Mouse (Mus musculus) heart, postnatal 36 days (tissue): ENCODE data around the gene Sebox. TPM values are rescaled to one million over a fixed set of nuclear protein-coding genes. Genes with fewer than 3 reads are reported as not detected.
A peak's percentile ranks its signal among the peaks of the same experiment; 100 is the strongest.

ENCODE experiments used
- DNase-seq, 2 experiments: peaks; one replicate each; pipeline ENCODE4 v3.0.0; 2021 to 2022
- intact Hi-C: fragments of 180-260 bp; cut with DNase I; formaldehyde crosslinking; loops from one replicate; pipeline ENCODE4 v1.15.1; 2025
- total RNA-seq, 2 experiments: library from RNA; stranded (reverse); gene quantifications; 2 replicates each; pipeline ENCODE4 v1.2.3; 2021

The Sebox gene
- total RNA-seq: not detected

- DNase-seq: no peak
- intact Hi-C loops: no loop called here
These were observed at the start of gene Sebox for GRCm38 (mm10) chr11:78502909-78503650. Gene Sebox, plus strand, starts transcription at chr11:78503447.

DNA sequence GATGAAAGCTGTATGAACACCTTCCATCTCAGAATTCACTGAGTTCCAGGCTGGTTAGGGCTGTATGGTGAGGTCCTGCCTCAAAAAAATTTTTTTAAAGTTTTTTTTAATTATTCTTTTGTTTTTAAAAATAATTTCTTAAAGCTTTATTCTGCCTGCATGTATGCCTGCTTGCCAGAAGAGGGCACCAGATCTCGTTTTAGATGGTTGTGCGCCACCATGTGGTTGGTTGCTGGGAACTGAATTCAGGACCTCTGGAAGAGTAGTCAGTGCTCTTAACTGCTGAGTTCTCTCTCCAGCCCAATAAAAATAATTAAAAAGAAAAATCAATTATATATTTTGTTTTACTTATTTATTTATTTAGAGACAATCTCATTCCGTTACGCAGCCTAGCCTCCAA is 49.6 kb upstream of the Sebox start:
- intact Hi-C loops: loop anchor here (5.0 kb wide), 1 partner anchor 96 kb away; no protein-coding TSS in a partner anchor
- DNase-seq: peak; percentile 44 to 70

DNA sequence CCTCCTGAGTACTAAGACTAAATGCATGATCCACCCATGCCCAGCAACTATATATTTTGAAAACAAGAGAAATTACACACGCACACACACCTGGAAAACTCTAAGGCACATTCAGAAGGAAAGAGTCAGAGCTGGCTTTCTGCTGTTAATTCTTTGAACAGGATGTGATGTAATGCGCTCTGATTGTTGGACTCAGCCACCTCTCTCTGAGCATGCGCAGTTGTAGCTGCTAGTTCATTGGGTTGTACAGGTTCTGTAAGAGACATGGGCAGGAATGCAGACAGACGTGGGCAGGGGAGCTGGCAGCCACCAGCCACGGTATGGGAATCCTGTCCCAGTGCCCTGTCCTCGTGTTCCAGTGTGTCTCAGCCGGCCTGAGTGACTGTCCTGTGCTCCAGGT is 49.0 kb upstream of the Sebox start:
- no peak for DNase-seq
- intact Hi-C loops: loop anchor here (5.0 kb wide), 1 partner anchor 97 kb away; no protein-coding TSS in a partner anchor

DNA sequence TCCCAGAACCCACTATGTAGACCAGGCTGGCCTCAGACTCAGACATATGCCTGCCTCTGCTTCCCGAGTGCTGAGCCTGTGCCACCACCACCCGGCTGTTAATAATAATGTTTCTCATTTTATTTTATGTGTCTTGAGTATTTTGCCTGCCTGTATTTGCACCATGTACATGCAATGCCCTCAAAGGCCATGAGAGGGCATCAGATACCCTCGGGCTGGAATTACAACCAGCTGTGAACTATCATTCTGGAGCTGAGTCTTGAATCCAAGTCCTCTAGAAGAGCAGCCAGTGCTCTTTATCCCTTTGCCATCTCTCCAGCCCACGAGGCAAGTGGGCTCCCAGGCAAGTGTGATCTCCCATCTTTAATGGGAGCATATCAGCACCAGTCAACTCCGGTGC is 47.9 kb upstream of the Sebox start:
- peak; percentile 18 to 46 for DNase-seq
- intact Hi-C loops: no loop called here

DNA sequence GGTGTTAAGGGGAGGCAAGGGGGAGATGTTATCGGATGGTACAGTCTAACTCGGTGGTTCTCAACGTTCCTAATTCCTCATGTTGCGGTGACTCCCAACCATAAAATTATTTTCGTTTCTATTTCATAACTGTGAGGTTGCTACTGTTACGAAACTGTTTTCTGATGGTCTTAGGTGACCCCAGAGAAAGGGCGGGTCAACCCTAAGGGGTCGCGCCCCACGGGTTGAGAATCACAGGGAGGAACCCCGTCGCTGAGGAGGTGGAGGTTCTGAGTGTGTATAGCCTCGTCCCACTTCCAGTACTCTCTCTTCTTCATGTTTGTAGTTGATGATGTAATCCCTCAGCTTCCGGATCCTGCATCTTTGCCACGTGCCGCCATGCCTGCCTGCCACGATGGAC is 44.5 kb upstream of the Sebox start:
- intact Hi-C loops: no loop called here
- no peak for DNase-seq

GRCm38 (mm10) chr11:78461894-78462293 is 41.4 kb upstream of the Sebox start:
- intact Hi-C loops: no loop called here
- no peak for DNase-seq

- intact Hi-C loops: no loop called here
- no peak for DNase-seq
These were observed 40.6 kb upstream of the Sebox start for GRCm38 (mm10) chr11:78462669-78463068.

DNA sequence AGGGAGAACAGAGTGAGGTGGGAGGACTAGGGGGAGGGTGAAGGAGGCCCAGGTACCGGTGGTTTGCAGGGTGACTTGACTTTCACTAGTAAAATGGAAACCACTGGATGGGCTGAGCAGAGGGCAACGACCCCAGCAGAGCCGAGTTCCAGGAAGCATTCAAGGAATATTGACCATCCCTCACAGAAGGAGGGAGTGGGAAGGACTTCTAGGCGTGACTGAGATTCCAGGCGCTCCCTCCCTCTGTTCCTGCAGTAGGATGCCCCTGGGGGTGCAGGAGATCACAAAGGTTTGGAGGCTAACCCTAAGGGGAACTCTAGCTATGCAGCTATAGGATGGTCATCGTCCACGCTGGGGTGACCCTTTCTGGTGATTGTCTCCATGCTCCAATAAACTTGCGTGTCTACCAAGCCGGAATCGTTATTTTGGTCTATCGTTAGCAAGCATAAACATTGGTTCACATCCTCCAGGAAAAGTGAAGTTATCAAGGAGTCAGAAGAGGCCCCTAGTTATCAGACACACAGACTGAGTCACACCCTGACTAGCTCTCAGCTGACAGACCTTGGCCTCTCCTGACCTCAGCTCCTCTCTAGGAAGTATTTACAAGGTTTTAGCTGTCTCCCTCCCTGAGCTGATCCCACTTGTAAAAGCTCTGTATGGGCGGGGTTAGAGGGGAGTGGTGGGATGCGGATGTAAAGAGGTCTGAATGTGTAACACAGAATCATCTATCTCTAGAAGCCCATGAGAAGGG is 39.8 kb upstream of the Sebox start:
- intact Hi-C loops: no loop called here
- no peak for DNase-seq

GRCm38 (mm10) chr11:78465116-78465515 is 38.1 kb upstream of the Sebox start:
- DNase-seq: no peak
- intact Hi-C loops: no loop called here

DNA sequence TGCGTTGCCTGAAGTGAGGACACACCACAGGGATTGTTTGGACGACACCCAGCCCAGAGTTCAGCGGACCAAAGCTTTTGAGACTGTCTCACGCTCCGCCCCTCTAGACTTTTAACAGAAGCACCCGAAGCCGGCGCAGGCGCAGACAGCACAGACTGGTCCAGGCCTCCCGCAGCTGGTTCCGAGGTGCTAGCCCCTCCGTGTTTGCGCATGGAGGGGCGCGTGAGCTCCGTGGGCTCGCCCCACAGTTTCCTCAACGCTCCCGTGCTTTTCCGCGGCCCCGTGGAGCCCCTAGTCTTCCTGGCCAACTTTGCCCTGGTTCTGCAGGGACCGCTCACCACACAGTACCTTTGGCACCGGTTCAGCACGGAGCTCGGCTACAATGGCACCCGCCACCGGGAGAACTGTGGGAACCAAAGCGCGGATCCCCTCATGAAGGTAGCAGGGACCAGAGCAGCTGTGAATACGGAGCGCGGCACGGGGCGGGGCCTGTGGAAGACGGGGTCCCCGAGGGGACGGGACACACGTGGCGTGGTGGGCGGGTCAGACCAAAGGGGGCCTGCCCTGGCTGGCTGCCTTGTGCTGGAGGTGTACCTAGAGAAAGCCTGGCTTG is 37.6 kb upstream of the Sebox start, which contains the start of gene Slc46a1:
Gene Slc46a1, plus strand, starts transcription at position 130 of the 613 bp plus-strand sequence.
- intact Hi-C loops: no loop called here
- DNase-seq: peak; percentile 78 to 82

DNA sequence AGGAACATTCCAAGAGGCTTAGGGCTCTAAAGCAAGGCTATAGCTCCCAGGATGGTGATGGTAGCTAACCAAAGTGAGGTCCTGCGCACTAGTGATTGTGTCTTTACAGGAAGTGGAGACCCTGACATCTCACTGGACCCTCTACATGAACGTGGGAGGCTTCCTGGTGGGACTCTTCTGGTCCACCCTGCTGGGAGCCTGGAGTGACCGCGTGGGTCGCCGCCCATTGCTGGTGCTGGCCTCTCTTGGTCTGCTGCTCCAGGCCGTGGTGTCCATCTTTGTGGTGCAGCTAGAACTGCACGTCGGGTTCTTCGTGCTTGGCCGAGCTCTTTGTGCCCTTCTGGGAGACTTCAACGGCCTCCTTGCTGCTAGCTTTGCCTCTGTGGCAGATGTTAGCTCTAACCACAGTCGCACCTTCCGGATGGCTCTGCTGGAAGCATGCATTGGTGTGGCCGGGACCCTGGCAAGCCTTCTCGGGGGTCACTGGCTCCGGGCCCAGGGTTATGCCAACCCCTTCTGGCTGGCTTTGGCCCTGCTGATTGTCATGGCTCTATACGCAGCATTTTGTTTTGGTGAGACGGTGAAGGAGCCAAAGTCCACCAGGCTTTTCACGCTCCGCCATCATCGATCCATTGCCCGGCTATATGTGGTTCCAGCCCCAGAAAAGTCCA is 36.9 kb upstream of the Sebox start:
- intact Hi-C loops: no loop called here
- DNase-seq: no peak

GRCm38 (mm10) chr11:78467515-78467914 is 35.7 kb upstream of the Sebox start:
- intact Hi-C loops: no loop called here

GRCm38 (mm10) chr11:78467932-78468331 is 35.3 kb upstream of the Sebox start:
- intact Hi-C loops: no loop called here
- no peak for DNase-seq

More at GRCm38 (mm10) chr11:78467515-78467914, 35.7 kb upstream of the Sebox start:
- DNase-seq: no peak

GRCm38 (mm10) chr11:78471326-78472103 is 31.7 kb upstream of the Sebox start:
- no peak for DNase-seq
- intact Hi-C loops: no loop called here

DNA sequence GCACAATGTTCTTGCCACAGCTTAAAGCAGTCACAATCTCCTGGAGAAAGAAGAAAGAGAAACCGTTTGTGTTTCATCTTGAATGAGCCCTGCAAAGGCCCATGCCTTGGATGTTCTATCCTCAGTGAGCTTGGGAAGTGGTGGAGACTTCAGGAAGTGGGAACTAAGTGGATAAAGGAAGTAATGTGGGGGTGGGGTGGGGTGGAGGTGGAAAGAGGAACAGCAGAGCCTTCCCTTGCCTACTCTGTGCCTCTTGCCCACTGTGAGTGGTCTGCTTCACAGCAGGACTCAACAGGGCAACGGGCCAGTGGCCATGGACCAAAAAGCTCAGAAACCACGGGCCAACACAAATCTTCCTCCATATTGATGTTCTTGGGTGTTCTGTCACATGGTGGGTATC is 28.0 kb upstream of the Sebox start:
- intact Hi-C loops: no loop called here
- no peak for DNase-seq

GRCm38 (mm10) chr11:78483639-78484038 is 19.6 kb upstream of the Sebox start:
- intact Hi-C loops: no loop called here
- no peak for DNase-seq

DNA sequence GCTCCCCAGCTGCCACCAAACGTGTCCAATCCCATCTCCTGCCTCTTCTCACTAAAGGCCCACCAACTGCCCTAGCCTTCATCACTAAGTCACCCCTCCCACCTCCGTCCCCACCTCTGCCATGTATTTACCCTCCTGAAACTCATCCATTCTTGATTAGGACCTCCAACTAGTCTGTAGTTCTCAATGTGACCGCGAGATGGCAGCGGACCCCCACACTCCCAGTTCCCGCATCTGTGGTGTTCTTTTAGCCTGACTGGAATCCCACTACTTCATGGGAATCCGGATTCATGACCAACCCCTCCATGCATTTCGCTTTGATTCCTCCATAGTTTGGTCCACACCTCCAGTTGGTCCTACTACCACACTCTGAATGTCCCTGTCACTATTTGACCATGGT is 15.1 kb upstream of the Sebox start:
- intact Hi-C loops: loop anchor here (1.0 kb wide), 1 partner anchor 21 kb away; no protein-coding TSS in a partner anchor
- peak; percentile 75 to 77 for DNase-seq

DNA sequence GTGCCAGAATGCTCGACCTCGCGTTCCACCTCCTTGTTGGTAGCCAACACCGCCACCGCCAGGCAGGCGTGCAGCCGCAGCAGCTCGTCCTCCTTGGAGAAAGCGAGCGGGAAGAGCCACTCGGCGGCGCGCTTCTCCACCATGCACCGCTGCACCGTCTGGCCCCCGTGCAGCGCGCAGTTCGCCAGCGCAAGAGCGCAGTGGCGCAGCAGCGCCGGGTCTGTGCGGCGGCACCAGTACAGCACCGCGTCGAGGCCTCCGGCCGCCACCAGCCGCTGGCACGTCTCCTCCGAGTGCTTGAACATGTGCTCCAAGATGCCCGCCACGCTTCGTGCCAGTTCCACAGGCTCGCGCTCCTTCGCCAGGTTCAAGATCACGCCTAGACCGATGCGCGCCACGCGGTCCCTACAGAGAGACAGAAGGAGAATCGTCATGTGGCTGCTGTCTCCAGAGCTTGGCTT is 12.4 kb upstream of the Sebox start:
- intact Hi-C loops: no loop called here
- no peak for DNase-seq

- intact Hi-C loops: no loop called here
- peak in 1 of 2 experiments; percentile 35 for DNase-seq
These were observed 7.3 kb upstream of the Sebox start for GRCm38 (mm10) chr11:78495904-78496303.

GRCm38 (mm10) chr11:78497071-78497541 is 6.1 kb upstream of the Sebox start:
- DNase-seq: peak in 1 of 2 experiments; percentile 13
- intact Hi-C loops: no loop called here
